Mouse (Mus musculus) layer of hippocampus, adult 9-10 months (tissue): ENCODE measurements around the gene Kctd11.

ENCODE experiments used
- DNase-seq: peaks from one replicate; pipeline ENCODE4 v3.0.0; 2022; ENCODE audit warnings: low spot score

Gene Kctd11

DNA sequence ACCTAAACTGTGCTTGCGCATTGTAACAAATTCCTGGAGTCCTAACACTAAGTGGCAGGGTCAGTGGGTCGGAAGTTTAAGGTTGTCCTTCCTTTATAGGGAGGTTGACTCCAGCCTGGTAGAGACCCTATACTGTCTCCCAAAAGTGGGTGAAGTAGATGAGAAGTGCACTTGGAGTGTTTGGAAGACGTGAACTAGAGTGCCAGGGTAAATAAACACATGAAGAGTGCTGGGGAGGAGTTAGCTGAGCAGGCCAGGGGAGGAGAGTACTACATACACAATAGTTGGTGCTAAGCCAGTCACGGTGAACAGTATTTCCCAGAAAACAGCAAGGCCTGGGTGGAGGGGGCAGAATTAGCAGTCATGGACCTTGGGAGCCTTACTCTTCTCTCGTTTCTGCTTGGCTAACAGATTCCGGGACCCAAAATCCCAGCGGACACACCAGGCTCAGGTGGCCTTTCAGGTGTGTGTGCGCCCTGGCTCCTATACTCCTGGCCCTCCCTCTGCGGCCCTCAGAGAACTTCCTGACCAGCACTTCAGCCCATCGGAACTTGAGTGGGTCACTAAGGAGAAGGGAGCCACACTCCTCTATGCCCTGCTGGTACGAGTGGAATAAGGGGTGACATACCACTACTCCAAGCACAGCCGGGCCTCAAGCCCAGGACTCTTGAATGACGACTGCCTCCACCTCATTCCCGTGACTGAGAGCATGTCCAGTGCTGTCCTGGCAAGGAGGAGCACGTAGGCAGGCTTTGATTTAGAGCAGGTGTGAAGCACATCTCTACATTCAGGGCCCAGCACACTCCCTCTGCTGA, 31.7 kb upstream of the Kctd11 start:
- DNase-seq: no peak

DNA sequence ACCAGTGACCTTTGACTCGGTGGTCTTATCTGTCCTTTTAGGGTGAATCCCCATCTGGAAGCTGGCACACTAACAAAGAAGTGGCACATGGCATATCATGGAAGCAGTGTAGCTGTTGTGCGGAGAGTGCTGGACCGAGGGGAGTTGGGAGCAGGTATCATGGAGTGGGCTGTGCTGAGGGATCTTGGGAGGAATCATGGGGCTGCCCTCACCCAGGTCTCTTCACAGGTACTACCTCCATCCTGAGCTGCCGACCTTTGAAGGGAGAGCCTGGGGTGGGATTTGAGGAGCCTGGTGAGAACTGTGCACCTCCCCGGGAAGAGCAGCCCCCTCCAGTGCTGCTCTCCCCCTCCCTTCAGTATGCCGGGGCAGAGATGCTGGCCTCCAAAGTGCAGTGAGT, 30.5 kb upstream of the Kctd11 start:
- no peak for DNase-seq

DNA sequence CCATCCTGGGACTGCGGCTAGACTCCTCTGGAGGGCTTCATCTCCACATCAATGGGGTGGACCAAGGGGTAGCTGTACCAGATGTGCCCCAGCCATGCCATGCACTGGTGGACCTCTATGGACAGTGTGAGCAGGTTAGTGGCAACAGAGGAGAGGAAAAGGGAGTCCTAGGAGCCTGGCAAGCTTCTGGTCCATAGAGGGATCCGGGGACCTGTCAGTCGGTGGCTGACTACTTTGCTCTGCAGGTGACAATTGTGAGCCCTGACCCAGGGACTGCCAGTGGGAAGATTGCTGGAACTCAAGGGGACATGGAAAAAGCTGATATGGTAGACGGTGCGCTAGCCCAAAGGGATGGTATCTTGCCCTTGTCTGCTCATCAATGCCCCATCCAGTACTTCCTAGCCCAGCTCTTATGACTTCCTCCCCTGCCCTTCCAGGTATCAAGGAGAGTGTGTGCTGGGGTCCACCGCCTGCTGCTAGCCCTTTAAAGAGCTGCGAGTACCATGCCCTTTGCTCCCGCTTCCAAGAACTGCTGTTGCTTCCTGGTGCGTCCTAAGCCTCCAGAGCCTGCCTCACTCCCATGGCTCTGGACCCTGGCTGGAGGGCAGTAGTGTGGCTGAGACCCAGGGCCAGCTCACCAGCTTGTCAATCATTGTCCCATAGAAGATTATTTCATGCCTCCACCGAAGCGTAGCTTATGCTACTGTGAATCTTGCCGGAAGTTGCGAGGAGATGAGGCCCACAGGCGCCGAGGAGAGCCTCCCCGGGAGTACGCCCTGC, 29.8 kb upstream of the Kctd11 start:
- no peak for DNase-seq

DNA sequence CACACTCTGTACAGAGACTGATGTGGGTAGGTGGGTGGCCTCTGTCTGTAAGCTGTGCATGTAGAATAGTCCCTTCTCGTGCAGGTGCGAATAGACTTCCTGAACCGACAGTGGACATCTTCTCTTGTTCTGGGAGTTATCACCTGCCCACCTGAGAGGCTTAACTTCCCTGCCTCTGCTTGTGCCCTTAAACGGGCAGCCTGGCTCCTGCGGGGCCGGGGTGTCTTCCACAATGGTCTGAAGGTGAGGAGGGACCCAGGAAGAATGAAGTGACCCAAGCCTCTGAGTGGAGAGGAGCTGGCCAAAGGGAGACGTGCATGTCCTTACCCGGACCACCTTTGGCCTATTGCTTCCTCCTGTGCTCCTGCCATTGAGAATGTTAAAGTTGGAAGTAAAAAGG, 29.0 kb upstream of the Kctd11 start:
- no peak for DNase-seq

DNA sequence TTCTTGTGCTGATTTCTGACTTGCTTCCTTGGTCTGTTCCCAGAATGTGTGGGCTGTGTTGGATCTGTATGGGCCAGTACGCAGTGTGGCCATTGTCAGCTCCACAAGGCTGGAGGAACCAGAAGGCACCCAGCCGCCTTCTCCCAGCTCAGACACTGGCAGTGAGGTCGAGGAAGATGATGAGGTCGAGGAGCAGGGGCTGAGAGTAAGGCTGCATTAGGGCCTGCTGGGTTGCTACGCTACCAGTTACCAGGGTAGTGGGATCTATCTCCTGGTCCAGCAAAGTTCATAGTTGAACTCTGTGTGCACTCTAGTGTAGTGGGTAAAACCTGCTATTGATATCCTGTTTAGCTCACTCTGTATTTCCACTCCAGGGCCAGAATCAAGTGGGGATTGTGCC, 28.0 kb upstream of the Kctd11 start:
- no peak for DNase-seq

DNA sequence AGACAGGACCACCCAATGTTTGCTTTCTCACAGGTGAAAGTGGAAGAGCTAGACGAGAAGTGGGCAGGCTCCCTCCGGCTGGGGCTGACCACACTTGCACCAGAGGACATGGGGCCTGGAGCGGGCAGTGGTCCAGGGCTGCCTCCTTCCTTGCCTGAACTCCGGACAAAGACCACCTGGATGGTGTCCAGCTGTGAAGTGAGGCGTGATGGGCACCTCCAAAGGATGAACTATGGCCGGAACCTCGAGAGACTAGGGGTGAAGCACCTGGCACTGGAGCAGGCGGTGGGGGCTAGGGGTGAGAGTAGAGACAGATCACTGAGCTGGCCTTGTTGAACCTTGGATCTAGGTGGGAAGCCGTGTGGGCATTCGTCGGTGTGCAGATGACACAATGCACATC, 27.4 kb upstream of the Kctd11 start:
- no peak for DNase-seq

DNA sequence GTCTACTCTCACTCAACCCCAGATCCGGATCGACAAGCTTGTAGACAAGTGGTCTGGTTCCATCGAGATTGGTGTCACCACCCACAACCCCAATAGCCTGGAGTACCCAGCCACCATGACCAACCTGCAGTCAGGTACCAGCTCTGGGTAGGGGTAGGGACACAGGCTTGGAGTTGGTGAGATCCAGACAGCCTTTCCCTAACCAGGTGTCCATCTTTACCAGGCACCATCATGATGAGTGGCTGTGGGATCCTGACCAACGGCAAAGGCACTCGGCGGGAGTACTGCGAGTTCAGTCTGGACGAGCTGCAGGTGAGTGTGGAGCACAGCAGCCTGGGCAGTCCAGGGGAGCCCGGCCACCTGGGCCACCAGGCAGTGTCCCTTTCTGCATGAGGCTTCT, 23.1 kb upstream of the Kctd11 start:
- DNase-seq: no peak

DNA sequence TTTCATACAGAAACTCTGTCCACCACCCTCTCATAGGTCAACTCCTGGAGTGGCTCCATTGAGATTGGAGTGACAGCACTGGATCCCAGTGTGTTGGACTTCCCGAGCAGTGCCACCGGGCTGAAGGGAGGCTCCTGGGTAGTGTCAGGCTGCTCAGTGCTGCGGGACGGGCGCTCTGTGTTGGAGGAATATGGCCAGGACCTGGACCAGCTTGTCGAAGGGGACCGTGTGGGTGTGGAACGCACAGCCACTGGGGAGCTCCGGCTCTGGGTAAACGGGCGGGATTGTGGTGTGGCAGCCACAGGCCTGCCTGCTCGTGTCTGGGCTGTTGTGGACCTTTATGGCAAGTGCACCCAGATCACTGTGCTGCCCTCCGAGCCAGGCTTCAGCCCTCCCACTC, 21.8 kb upstream of the Kctd11 start:
- DNase-seq: no peak

DNA sequence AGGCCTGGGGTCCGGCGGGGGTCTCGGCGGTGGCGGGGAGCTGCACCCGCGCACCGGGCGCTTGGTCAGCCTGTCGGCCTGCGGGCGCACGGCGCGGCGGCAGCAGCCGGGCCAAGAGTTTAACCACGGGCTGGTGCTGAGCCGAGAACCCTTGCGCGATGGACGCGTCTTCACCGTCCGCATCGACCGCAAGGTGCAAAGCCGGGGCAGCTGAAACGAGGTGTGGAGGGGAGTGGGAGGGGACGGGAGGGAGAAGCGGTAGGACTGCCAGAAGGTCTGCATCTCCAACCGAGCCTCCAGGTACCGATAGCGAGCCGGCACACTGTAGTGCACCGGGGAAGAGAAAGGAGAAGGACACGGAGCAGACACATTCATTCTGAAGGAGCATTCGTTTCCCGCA, 20.8 kb upstream of the Kctd11 start:
- DNase-seq: no peak

DNA sequence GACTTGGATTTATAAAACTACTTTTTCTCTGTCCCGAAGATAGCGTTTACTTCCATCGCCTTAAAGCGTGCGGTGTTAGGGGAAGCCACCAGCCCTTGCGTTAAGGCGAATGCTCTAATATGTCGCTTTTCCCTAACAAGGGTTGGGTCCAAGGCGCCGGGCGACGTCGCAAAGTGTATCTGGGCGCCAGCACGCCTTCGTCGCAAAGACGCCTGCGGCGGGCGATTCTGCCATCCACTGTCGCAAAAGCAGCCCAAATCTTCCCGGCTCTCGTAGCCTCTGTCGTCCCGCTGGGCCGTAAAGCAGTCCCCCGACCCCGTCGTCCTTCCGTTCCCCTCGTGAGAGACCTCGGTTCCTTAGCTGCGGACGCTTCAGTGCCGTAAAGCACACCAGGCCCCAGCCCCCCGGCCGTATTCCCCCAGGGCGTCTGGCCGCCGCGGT, 20.2 kb upstream of the Kctd11 start:
- peak; percentile 92 for DNase-seq

DNA sequence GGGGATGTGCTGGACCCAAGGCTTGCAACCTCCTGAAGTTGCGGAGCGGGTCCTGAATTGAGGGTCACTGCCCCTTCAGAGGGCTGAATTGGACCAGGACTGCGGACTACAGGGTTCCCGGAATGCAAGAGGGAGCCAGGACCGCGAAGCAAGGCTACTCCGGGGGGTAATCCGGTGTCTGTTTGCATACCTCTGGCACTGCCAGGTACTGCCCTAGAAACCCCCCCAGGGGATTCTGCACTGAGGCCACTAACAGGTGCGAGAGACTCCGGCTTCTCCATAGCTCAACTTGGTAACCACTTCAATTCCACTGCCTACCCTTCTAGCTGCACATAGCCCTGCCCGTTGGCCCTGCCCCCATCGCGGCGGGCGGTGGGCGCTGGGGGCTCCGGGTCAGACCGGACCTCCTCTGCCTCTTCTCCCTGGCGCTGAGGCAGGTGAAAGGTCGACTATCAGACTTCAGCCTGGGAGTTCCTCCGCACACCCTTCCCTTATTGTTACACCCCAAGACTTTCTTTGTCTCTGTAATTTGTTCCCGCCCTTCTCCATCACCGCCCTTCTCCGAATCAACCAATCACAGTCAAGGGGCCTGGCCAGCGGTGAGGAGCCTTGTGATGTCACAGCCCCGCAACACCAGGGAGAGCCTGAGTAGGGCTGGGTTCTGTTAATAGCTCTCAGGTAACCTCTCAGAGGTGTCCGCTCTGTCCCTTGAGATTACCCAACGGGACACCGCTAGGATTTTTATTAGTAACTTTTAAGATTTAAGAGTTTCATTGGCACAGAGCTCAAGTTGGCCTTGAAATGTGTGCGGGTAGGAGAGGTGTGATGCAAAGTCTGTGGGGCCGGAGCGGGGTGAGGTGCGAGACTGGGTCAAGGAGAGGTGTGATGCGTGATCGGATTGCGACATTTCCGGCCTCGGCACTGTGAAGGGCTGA, 19.5 kb upstream of the Kctd11 start, which contains the start of the genes 2810408A11Rik and Neurl4:
Gene 2810408A11Rik, minus strand, starts transcription at position 517 of the 935 bp plus-strand sequence.
Gene Neurl4, plus strand, starts transcription at position 602 of the 935 bp plus-strand sequence.
- DNase-seq: peak; percentile 84

DNA sequence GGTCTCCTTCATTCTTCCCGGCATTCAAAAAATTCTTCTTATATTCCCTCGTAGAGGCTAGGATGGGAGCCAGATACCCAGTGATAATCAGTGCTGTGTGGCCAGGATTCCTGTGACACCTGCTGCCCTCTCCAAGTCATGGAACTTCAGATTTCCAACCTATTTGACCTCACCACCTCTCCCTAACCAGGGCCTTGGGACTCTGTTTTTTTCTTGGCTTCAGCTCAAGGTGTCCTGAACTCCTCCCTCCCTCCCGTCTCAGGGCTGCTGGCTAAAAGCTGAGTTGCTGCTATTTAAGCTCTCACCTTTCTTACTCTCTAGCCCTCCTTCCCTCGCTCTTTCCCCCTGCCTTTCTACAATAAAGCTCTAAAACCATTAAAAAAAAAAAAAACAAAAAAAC, 18.7 kb upstream of the Kctd11 start:
- DNase-seq: no peak

DNA sequence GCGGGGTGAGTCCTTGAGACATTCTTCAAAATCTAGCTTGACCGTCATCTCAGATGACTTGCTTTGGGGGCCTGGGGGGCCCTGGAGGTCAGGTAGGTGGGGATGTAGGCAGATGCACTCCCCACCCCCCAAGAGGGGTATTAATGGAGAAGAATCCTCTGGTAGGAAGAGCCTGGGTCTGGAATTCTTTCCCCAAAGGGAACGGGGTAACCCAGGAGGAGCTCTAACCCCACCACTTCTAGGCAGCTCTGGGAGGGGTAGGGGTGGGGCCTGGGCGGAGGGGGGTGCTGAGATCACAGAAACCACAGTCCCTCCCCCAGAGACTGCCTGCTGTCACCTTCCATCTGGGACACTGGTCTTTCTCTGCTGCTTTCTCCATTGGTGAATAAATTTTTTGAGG, 14.1 kb upstream of the Kctd11 start, which contains the start of gene Acap1:
Gene Acap1, minus strand, starts transcription at position 249 of the 400 bp plus-strand sequence.
- no peak for DNase-seq

DNA sequence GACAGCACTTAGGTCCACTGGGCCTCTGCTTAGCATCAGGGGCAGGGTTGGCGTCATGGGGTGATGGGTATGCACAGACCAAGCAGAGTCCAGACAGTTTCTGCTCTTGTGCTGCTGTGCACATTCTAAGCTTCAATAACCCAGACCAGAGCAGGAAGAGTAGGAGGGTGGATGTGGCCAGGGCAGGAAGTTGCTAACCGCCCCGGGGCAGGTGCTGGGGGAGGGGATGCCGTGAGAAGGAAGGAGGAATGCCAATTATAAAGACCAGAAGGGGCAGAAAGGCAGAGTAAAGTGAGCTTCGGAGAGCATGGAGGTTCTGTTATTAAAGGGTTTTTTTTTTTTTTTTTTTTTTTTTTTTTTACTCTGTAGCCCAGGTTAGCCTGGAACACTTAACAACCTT, 13.5 kb upstream of the Kctd11 start:
- no peak for DNase-seq

DNA sequence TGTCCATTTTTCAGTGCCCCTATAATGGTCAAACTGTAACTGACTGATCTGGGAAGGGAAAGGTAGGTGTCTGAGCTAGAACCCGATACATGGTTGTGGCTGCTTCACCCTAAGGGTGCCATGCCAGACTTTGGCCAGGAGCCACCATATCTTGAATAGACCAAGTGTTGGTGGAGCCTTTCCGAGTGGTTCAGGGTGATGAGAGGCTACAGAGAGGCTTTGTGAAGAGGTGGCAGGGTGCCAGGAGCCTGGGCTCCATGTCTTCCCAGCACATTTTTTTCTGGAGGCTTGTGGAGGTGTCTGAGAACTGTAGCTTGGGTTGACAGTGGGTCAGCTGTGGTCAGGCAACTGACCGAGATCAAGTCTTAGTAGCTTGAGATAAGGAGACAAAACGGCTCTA, 10.3 kb upstream of the Kctd11 start:
- DNase-seq: no peak

DNA sequence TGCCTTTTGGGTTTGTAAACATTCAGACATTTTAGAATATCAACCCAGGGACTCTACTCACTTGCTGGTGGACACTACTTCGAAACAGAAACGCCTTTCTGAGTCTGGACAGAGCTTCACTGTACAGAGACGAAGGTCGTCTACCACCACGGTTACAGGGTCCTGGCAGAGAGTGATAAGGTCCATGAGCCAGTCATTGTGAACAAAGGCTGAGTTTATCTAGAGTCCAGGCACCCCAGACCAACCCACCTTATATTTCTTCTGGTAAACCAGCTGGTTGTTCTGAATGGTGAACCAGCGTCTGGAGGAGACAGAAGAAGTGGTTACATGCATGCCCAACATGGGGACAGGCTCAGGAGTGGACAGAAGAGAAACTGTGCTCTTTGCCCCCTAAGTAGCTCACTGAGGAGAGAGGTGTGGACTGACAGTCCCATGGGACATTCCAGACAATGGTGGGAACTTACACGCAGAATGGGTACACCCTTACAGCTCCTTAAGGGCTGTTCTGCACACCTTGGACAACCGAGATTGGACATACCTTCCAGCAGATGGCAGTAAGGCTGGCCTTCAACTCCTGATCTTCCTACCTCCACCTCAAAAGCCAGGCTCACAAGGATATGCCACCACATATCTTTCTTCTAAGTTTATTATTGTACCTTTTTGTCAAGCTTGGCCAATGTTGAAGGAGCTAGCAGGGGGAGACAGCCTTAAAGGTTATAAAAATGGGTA, 5.9 kb upstream of the Kctd11 start:
- DNase-seq: no peak

DNA sequence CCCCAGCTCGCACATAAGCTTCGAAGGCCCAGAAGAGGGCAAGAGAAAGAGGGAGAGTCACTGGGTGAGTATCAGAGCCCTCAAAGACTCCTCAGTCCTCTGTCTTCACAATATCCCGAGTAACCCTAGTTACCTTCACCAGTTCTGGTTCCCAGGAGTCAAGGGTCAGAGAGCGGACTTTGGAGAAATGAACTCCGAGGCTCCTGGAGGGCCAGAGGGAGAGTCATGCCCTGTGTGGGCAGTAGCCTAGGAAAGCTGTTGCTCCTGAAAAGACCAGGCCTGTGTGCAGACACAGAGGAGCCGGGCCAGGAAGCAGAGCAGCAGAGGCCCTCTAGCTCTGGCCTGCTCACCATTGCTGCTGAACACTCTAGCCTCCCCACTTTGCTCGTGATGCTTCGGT, 3.5 kb upstream of the Kctd11 start:
- no peak for DNase-seq

DNA sequence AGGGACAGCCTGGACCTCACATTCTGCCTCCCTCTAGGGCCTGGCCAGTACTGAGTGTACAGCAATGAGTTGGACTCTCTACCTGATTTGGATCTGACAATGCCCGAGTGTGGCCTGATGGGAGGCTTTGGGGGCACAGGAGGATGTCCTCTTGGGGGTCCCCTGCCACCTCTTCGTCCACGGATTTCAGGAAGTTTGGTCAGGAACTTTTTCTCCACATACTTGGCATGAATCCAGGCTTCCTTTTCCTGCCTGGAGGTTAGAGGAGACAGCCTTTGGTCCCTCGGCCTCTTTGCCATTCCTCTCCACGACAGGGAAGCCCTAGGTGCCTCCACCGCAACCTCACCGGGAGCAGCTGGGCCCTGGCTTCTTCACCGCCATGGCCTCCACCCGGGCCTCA, 3.0 kb upstream of the Kctd11 start:
- DNase-seq: no peak

DNA sequence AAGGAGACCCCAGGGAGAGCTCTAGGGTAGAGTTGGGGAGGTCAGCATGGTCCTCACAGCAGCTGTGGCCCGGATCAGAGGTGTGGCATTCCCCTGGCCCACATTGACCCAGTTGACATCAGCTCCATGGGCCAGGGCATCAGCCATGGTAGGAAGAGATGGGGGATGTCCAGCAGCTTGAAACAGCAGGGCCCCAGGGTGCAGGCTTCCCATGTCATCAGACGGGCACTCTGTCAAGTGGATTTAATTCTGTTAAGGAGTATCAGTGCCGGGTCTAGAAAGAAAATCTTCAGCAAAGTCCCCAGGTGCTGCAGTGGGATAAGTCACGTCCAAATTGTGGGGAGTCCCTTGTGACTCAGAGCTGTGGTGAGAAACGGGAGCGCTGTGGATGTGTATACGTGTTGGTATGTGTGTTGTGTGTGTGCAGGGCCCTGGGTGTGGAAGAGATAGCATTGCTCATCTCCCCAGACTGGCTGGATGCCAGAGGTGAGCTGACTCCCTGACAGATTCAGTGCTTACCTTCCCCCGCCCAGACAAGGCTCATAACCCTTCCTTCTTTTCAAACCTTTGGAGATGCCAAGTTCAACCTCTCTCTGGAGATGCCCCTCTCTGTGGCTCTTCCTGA, 2.4 kb upstream of the Kctd11 start:
- DNase-seq: no peak

DNA sequence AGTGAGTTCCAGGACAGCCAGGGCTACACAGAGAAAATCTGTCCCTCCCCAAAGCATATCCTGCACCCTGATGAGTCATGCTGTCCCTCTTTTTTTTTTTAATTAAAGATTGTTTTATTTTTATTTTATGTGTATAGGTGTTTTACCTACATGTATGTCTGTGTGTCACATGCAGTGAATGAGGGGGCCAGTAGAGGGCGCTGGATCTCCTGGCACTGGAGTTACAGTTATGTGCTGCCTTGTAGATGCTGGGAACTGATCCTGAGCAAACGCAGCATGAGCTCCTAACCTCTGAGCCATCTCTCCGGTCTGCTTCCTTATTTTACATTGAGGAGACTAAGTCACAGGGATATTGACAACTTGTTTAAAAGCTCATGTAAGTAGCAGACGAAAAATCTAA, 1.9 kb upstream of the Kctd11 start:
- no peak for DNase-seq
